Mouse (Mus musculus) megakaryocyte, embryonic 14.5 days (primary cell): Measurements from ENCODE around the gene Ift140.

Experiments used
- FLI1 ChIP-seq: IDR thresholded peaks from 2 replicates; pipeline ENCODE4 v1.6.1; 2012; ENCODE audit warnings: low read length, inconsistent platforms, mixed read lengths
- GATA1 ChIP-seq: IDR thresholded peaks from 3 replicates; pipeline ENCODE4 v1.6.1; 2012; ENCODE audit warnings: mixed read lengths, low read length, inconsistent platforms, borderline replicate concordance

DNA sequence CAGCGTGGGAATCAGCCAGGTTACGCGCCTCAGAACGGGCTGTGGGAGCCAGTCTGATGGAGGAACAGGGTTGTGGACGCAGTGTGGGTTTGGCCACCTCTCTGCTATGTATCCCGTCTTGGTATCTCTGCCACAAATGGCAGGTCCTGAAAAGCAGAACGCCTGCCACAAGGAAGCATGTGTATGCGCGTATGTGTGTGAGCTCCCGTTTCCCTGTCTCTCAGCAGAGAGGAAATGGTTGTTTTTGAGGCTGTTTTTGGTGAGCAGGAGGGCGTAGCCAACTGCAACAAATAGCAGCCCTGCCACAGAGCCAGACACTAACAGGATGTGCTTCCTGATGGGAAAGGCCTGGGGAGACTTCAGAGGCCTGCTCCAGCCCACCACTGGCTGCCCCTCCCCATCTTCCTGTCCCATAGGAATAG lies 65.1 kb downstream of the Ift140 start:
- TF ChIP-seq FLI1 (no peak), GATA1 (no peak)
